Comparison of ENCODE assay signal across 8 mouse cellular contexts in the genomic region with DNA sequence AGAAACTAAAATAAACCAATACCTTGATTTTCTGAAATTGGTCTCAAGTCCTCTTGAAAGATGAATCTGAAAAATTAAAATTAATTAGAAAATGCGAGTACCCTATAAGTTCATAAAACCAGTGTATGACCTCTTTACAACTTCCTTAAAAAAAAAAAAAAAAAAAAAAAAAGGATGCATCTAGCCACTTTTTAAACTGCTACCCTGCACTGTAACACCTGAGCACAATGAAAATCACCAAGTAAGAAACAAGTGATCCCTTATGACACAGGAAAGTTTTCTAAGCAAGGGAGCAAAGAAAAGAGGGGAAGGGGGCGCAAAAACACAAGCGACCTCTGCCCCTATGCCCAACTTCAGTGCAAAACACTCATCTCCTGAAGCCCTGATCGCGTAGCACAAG. TPM values are rescaled to one million over a fixed set of nuclear protein-coding genes. Genes with fewer than 3 reads are reported as not detected.
DNase-seq lines count a peak whose midpoint lies in the region; ATAC-seq and TF ChIP-seq lines count a peak whose summit lies in the region.

No protein-coding gene starts in this region.

- H3K27ac ChIP-seq in gastrocnemius, adult 2 months = peak overlapping the region; percentile 90
- H3K27ac ChIP-seq in forebrain, embryonic 16.5 days (ENCODE audit: low read length) = peak overlapping the region; percentile 51
- peak overlapping the region; percentile 85 for H3K27ac ChIP-seq in liver, postnatal 0 days (ENCODE audit: low read depth)

- ATAC-seq in CD4-positive, CD25-positive, alpha-beta regulatory T cell, adult 4 months = peak; percentile 31
- ATAC-seq in forebrain, embryonic 16.5 days = peak; percentile 19
- no peak for ATAC-seq in liver, postnatal 0 days

- H3K36me3 ChIP-seq in forebrain, embryonic 16.5 days (ENCODE audit: control insufficient read depth, insufficient read depth) = no peaks in the 10 kb centered on the region; the same call in 1 of the 2 replicates
- H3K36me3 ChIP-seq in liver, postnatal 0 days (replicated peaks; ENCODE audit: insufficient read depth, low read length) = peaks cover 3% of the 10 kb centered on the region; the same call in 1 of the 2 replicates

- no peaks in the 10 kb centered on the region for H3K9me3 ChIP-seq in forebrain, embryonic 16.5 days (ENCODE audit: control insufficient read depth, low read length)
- H3K9me3 ChIP-seq in liver, postnatal 0 days (ENCODE audit: low read length) = no peaks in the 10 kb centered on the region

- no peak for TF ChIP-seq EP300 in liver, postnatal 0 days (IDR thresholded peaks at IDR 0.05; ENCODE audit: low read depth)

- WGBS in forebrain, embryonic 16.5 days = 3% methylated on average over 5 of the region's 5 CpGs
- 1% methylated on average over 5 of the region's 5 CpGs for WGBS in liver, postnatal 0 days (ENCODE audit: insufficient replicate concordance)

- H3K9ac ChIP-seq in forebrain, embryonic 16.5 days (replicated peaks; ENCODE audit: low read depth, low read length) = peak overlapping the region; percentile 74
- H3K9ac ChIP-seq in liver, postnatal 0 days (replicated peaks) = peak overlapping the region; percentile 78

- intact Hi-C loops in gastrocnemius, adult 2 months (cut with DNase I) = loop anchor here (2.0 to 5.0 kb wide), 2 partner anchors 132 to 402 kb away; partner anchors contain the start of gene E2f3
- intact Hi-C loops in left cerebral cortex, postnatal 36 days (cut with DNase I) = loop anchor here (1.0 to 5.0 kb wide), 2 partner anchors 230 to 402 kb away; no protein-coding TSS in a partner anchor

- H3K4me2 ChIP-seq in forebrain, embryonic 16.5 days (ENCODE audit: low read length) = peak overlapping the region; percentile 76
- peak overlapping the region; percentile 76 for H3K4me2 ChIP-seq in liver, postnatal 0 days (ENCODE audit: low read depth, low read length)

- no peak for DNase-seq in gastrocnemius, adult 2 months
- DNase-seq in gastrocnemius, postnatal 10 days = no peak
- DNase-seq in liver, postnatal 0 days = no peak
- no peak for DNase-seq in cerebellum, adult 18-20 months
- DNase-seq in left cerebral cortex, postnatal 36 days (ENCODE audit: low spot score in 2 of 2) = no peak
- DNase-seq in embryo, embryonic 9.5 days (ENCODE audit: extremely low spot score) = no peak

- H3K27me3 ChIP-seq in forebrain, embryonic 16.5 days (replicated peaks; ENCODE audit: control insufficient read depth, insufficient read depth, low read length) = no peaks in the 10 kb centered on the region
- no peaks in the 10 kb centered on the region for H3K27me3 ChIP-seq in liver, postnatal 0 days (ENCODE audit: insufficient read depth, low read length)

- peak overlapping the region; percentile 78 for H3K4me3 ChIP-seq in gastrocnemius, adult 2 months
- peak overlapping the region; percentile 94 for H3K4me3 ChIP-seq in forebrain, embryonic 16.5 days (replicated peaks; ENCODE audit: low read length)
- peak overlapping the region; percentile 82 for H3K4me3 ChIP-seq in liver, postnatal 0 days (ENCODE audit: low read depth, low read length)

- peaks cover 11% of the 10 kb centered on the region for H3K4me1 ChIP-seq in forebrain, embryonic 16.5 days (replicated peaks; ENCODE audit: control insufficient read depth, insufficient read depth, low read length)
- H3K4me1 ChIP-seq in liver, postnatal 0 days (ENCODE audit: insufficient read depth) = no peaks in the 10 kb centered on the region

- TF ChIP-seq CTCF in gastrocnemius, adult 2 months (IDR thresholded peaks at IDR 0.05) = no peak
- no peak for TF ChIP-seq CTCF in liver, postnatal 0 days (IDR thresholded peaks at IDR 0.05; ENCODE audit: low read depth)

RNA-seq across cellular contexts. Expression of gene Cdkal1, which starts 0.6 kb away (rescaled TPM):
- total RNA-seq in gastrocnemius, adult 2 months (2021) = 10 to 100 TPM; 35.4 to 35.5 TPM
- total RNA-seq in gastrocnemius, postnatal 10 days (2021) = 10 to 100 TPM; 28.5 to 29.4 TPM
- polyA plus RNA-seq in CD4-positive, CD25-positive, alpha-beta regulatory T cell, adult 4 months (2017; shearing (Covaris generic)) = 10 to 100 TPM; 42.5 to 49.3 TPM
- 28.8 and 29.6 TPM in 2 replicates for polyA plus RNA-seq in forebrain, embryonic 16.5 days (2015; fragmentation: Nextera tagmentation; extraction: Ambion mirVana)
- 6.4 and 8.7 TPM in 2 replicates for polyA plus RNA-seq in liver, postnatal 0 days (2015; fragmentation: Nextera tagmentation; extraction: Ambion mirVana)
- 10 to 100 TPM; 20.7 to 22.7 TPM for total RNA-seq in left cerebral cortex, postnatal 36 days (2021)
